Mouse (Mus musculus) spleen, postnatal 4 days (tissue): ENCODE data around the gene Ugt1a7c.
"Not testable (repeated sequence)": the region's sequence is repeated elsewhere in the genome, so short reads cannot be mapped to it uniquely, and the experiment has no call there.

Experiments used
- DNase-seq, 2 experiments: peaks; one replicate each; pipeline ENCODE4 v3.0.0; 2022; ENCODE audit warnings: low spot score in 2 of 2

The Ugt1a7c gene

GRCm38 (mm10) chr1:88223011-88223515 lies 128.2 kb downstream of the Ugt1a7c start:
- DNase-seq, result not testable (repeated sequence)

- DNase-seq, result peak in 1 of 2 experiments; percentile 72
Measured at GRCm38 (mm10) chr1:88223591-88223990, 128.7 kb downstream of the Ugt1a7c start.

- DNase-seq, result peak in 1 of 2 experiments; percentile 66
Measured at GRCm38 (mm10) chr1:88224029-88224776, 129.3 kb downstream of the Ugt1a7c start.

- DNase-seq, result not testable (repeated sequence)
Measured at GRCm38 (mm10) chr1:88225301-88225700, 130.4 kb downstream of the Ugt1a7c start.

- DNase-seq, result no peak
Measured at GRCm38 (mm10) chr1:88225741-88226140, 130.9 kb downstream of the Ugt1a7c start.

- DNase-seq, result peak; percentile 25 to 69
Measured at GRCm38 (mm10) chr1:88226670-88227379, 132.0 kb downstream of the Ugt1a7c start, which contains the start of gene Mroh2a. TSS of gene Mroh2a (plus strand) at chr1:88226986.

GRCm38 (mm10) chr1:88227482-88227881 lies 132.6 kb downstream of the Ugt1a7c start:
- DNase-seq, result peak; percentile 14 to 68

GRCm38 (mm10) chr1:88228121-88228520 lies 133.3 kb downstream of the Ugt1a7c start:
- DNase-seq, result peak; percentile 30 to 75

- DNase-seq, result peak in 1 of 2 experiments; percentile 70
Measured at GRCm38 (mm10) chr1:88229566-88229965, 134.7 kb downstream of the Ugt1a7c start.

- peak in 1 of 2 experiments; percentile 73 for DNase-seq
Measured at GRCm38 (mm10) chr1:88229986-88230385, 135.1 kb downstream of the Ugt1a7c start.

GRCm38 (mm10) chr1:88230421-88230820 lies 135.6 kb downstream of the Ugt1a7c start:
- DNase-seq, result peak in 1 of 2 experiments; percentile 76

- DNase-seq, result peak in 1 of 2 experiments; percentile 68
Measured at GRCm38 (mm10) chr1:88230981-88231802, 136.3 kb downstream of the Ugt1a7c start.

- peak in 1 of 2 experiments; percentile 75 for DNase-seq
Measured at GRCm38 (mm10) chr1:88231803-88232499, 137.1 kb downstream of the Ugt1a7c start.

GRCm38 (mm10) chr1:88232664-88233380 lies 138.0 kb downstream of the Ugt1a7c start:
- peak in 1 of 2 experiments; percentile 64 for DNase-seq

GRCm38 (mm10) chr1:88233421-88234247 lies 138.8 kb downstream of the Ugt1a7c start:
- DNase-seq, result no peak

GRCm38 (mm10) chr1:88234248-88234610 lies 139.4 kb downstream of the Ugt1a7c start:
- no peak for DNase-seq

- DNase-seq, result no peak
Measured at GRCm38 (mm10) chr1:88234646-88235045, 139.8 kb downstream of the Ugt1a7c start.

GRCm38 (mm10) chr1:88235046-88235893 lies 140.4 kb downstream of the Ugt1a7c start:
- DNase-seq, result no peak
